16 mouse cellular contexts compared by ENCODE assay signal in genomic region chr7:80368009-80368408, GRCm38 (mm10). TPM values are rescaled to one million over a fixed set of nuclear protein-coding genes. Genes with fewer than 3 reads are reported as not detected.
A peak's percentile ranks its signal among the peaks of the same experiment; 100 is the strongest.
DNase-seq lines count a peak whose midpoint lies in the region; ATAC-seq and TF ChIP-seq lines count a peak whose summit lies in the region.
"Had no signal": no experiment of that assay in that cellular context is flagged by ENCODE, and none has a peak within 500 bp of the region (broad histone marks: within the 10 kb centered on the region; RNA-seq: fewer than 3 reads in every experiment).

No protein-coding gene starts in this region.

- H3K36me3 ChIP-seq in heart, embryonic 15.5 days: peaks cover 47% of the 10 kb centered on the region
- H3K36me3 ChIP-seq in heart, embryonic 10.5 days: peaks cover 52% of the 10 kb centered on the region
- H3K36me3 ChIP-seq in E14TG2a.4 (ENCODE audit: insufficient read depth, low read length) (peaks cover 21% of the 10 kb centered on the region), macrophage (ENCODE audit: inconsistent target) (peaks cover 49% of the 10 kb centered on the region)

- peak; percentile 92 for DNase-seq in heart, adult 11 months
- DNase-seq in heart, postnatal 25 days (ENCODE audit: low spot score): no peak
- no peak for DNase-seq in heart, embryonic 10.5 days (ENCODE audit: low spot score)
- DNase-seq: cerebellum, adult 8-10 months; cerebellum, postnatal 25 days; gastrocnemius, postnatal 14 days; kidney, adult 11 months had no signal

- H3K4me3 ChIP-seq in heart, embryonic 15.5 days: no peak overlapping the region
- no peak overlapping the region for H3K4me3 ChIP-seq in heart, embryonic 10.5 days
- peak overlapping the region; percentile 64 for H3K4me3 ChIP-seq in E14TG2a.4 (replicated peaks; ENCODE audit: low read length)
- no peak overlapping the region for H3K4me3 ChIP-seq in macrophage (ENCODE audit: inconsistent target)
- H3K4me3 ChIP-seq: embryonic facial prominence, embryonic 12.5 days; forebrain, embryonic 15.5 days; hindbrain, embryonic 13.5 days had no signal

- H3K9ac ChIP-seq in heart, embryonic 15.5 days: no peak overlapping the region
- H3K9ac ChIP-seq: embryonic facial prominence, embryonic 12.5 days; forebrain, embryonic 15.5 days; hindbrain, embryonic 13.5 days had no signal

- peaks cover 28% of the 10 kb centered on the region for H3K4me1 ChIP-seq in heart, embryonic 15.5 days (replicated peaks)
- H3K4me1 ChIP-seq in heart, embryonic 10.5 days: peaks cover 17% of the 10 kb centered on the region
- H3K4me1 ChIP-seq in E14TG2a.4 (replicated peaks; ENCODE audit: low read depth, low read length): peaks cover 35% of the 10 kb centered on the region

- TF ChIP-seq CTCF in E14TG2a.4 (conservative IDR thresholded peaks at IDR 0.05; ENCODE audit: low read length): no peak

- no peaks in the 10 kb centered on the region for H3K79me2 ChIP-seq in macrophage (ENCODE audit: inconsistent target)

- no peaks in the 10 kb centered on the region for H3K27me3 ChIP-seq in heart, embryonic 15.5 days
- no peaks in the 10 kb centered on the region for H3K27me3 ChIP-seq in heart, embryonic 10.5 days (ENCODE audit: insufficient read depth, poor library complexity, severe bottlenecking)
- H3K27me3 ChIP-seq in E14TG2a.4 (ENCODE audit: insufficient read depth, low read length): peaks cover 37% of the 10 kb centered on the region
- H3K27me3 ChIP-seq: CH12.LX; embryonic facial prominence, embryonic 12.5 days; forebrain, embryonic 15.5 days; hindbrain, embryonic 13.5 days had no signal

- H3K4me2 ChIP-seq in heart, embryonic 15.5 days: peak overlapping the region; percentile 86; the same call in 1 of the 2 replicates
- H3K4me2 ChIP-seq: embryonic facial prominence, embryonic 12.5 days; forebrain, embryonic 15.5 days; heart, embryonic 11.5 days; hindbrain, embryonic 13.5 days had no signal

- H3K27ac ChIP-seq in heart, embryonic 15.5 days: no peak overlapping the region
- no peak overlapping the region for H3K27ac ChIP-seq in heart, embryonic 10.5 days
- peak overlapping the region; percentile 80 for H3K27ac ChIP-seq in macrophage
- H3K27ac ChIP-seq: embryonic facial prominence, embryonic 12.5 days; forebrain, embryonic 15.5 days; hindbrain, embryonic 13.5 days; hindbrain, postnatal 0 days had no signal

- no peaks in the 10 kb centered on the region for H3K9me3 ChIP-seq in heart, embryonic 15.5 days (replicated peaks)
- H3K9me3 ChIP-seq in heart, embryonic 10.5 days: no peaks in the 10 kb centered on the region
- no peaks in the 10 kb centered on the region for H3K9me3 ChIP-seq in E14TG2a.4 (ENCODE audit: low read length)
- H3K9me3 ChIP-seq: embryonic facial prominence, embryonic 12.5 days; forebrain, embryonic 15.5 days; hindbrain, embryonic 13.5 days had no signal

- ATAC-seq in heart, embryonic 15.5 days (replicated peaks; ENCODE audit: insufficient number of reproducible peaks, insufficient read depth, low FRiP score, low read depth): no peak
- ATAC-seq: forebrain, embryonic 15.5 days; hindbrain, postnatal 0 days had no signal

- intact Hi-C loops in heart, postnatal 25 days (cut with DNase I): no loop called here

- WGBS in heart, embryonic 15.5 days: 80% methylated on average over 9 of the region's 9 CpGs
- WGBS in heart, embryonic 10.5 days: 79% methylated on average over 9 of the region's 9 CpGs
- WGBS in macrophage (ENCODE audit: missing documents): 97% methylated on average over 9 of the region's 9 CpGs

RNA-seq across cellular contexts. Expression of gene Man2a2, which starts 3.2 kb away (rescaled TPM):
- total RNA-seq in heart, postnatal 25 days (2021): 10 to 100 TPM; 67.2 to 67.5 TPM
- 15.1 and 21.1 TPM in 2 replicates for polyA plus RNA-seq in heart, embryonic 15.5 days (2015; fragmentation: Nextera tagmentation; extraction: Ambion mirVana)
- polyA plus RNA-seq in heart, embryonic 10.5 days (2016; fragmentation: Nextera tagmentation; extraction: Ambion mirVana): 20.0 and 20.9 TPM in 2 replicates
- 100 to 1,000 TPM in 16 of 26 experiments, 10 to 100 TPM in 10; 16.5 to 452 (median 118) TPM for total RNA-seq in macrophage (2018; cell fraction: chromatin; rRNA removed)
- total RNA-seq in macrophage (2018; cell fraction: cytosol; rRNA removed): 10 to 100 TPM; 10.2 to 96.2 (median 35.6) TPM
- total RNA-seq in macrophage (2018; cell fraction: nucleus; rRNA removed): 100 to 1,000 TPM in 9 of 26 experiments, 10 to 100 TPM in 17; 18.0 to 266 (median 60.2) TPM
- 15.9 to 83.7 TPM (median 73.2 TPM) in 3 replicates for polyA plus RNA-seq in macrophage (2018)

RNA-seq across cellular contexts. Expression of gene Fes, which starts 19.7 kb away (rescaled TPM):
- 10 to 100 TPM; 11.9 to 13.6 TPM for total RNA-seq in heart, postnatal 25 days (2021)
- polyA plus RNA-seq in heart, embryonic 15.5 days (2015; fragmentation: Nextera tagmentation; extraction: Ambion mirVana): 10.9 and 14.4 TPM in 2 replicates
- polyA plus RNA-seq in heart, embryonic 10.5 days (2016; fragmentation: Nextera tagmentation; extraction: Ambion mirVana): 9.7 and 11.7 TPM in 2 replicates
- 100 to 1,000 TPM; 233 to 743 (median 466) TPM for total RNA-seq in macrophage (2018; cell fraction: chromatin; rRNA removed)
- total RNA-seq in macrophage (2018; cell fraction: cytosol; rRNA removed): 100 to 1,000 TPM in 17 of 26 experiments, 10 to 100 TPM in 9; 77.5 to 143 (median 115) TPM
- total RNA-seq in macrophage (2018; cell fraction: nucleus; rRNA removed): 100 to 1,000 TPM; 141 to 390 (median 271) TPM
- 96.8 to 128 TPM (median 114 TPM) in 3 replicates for polyA plus RNA-seq in macrophage (2018)

RNA-seq across cellular contexts. Expression of gene Hddc3, which starts 25.1 kb away (rescaled TPM):
- total RNA-seq in heart, postnatal 25 days (2021): 10 to 100 TPM; 35.2 to 38.9 TPM
- polyA plus RNA-seq in heart, embryonic 15.5 days (2015; fragmentation: Nextera tagmentation; extraction: Ambion mirVana): 16.1 and 17.4 TPM in 2 replicates
- polyA plus RNA-seq in heart, embryonic 10.5 days (2016; fragmentation: Nextera tagmentation; extraction: Ambion mirVana): 18.3 and 18.4 TPM in 2 replicates
- total RNA-seq in macrophage (2018; cell fraction: chromatin; rRNA removed): 10 to 100 TPM in 18 of 26 experiments, 1 to 10 TPM in 8; 5.5 to 39.3 (median 13.0) TPM
- 10 to 100 TPM in 2 of 26 experiments, 1 to 10 TPM in 24; 3.4 to 10.3 (median 6.3) TPM for total RNA-seq in macrophage (2018; cell fraction: cytosol; rRNA removed)
- 10 to 100 TPM in 9 of 26 experiments, 1 to 10 TPM in 17; 2.0 to 26.1 (median 8.0) TPM for total RNA-seq in macrophage (2018; cell fraction: nucleus; rRNA removed)
- polyA plus RNA-seq in macrophage (2018): 6.0 to 14.5 TPM (median 10.1 TPM) in 3 replicates

RNA-seq across cellular contexts. Expression of gene Unc45a, which starts 27.2 kb away (rescaled TPM):
- total RNA-seq in heart, postnatal 25 days (2021): 10 to 100 TPM; 13.5 to 15.8 TPM
- polyA plus RNA-seq in heart, embryonic 15.5 days (2015; fragmentation: Nextera tagmentation; extraction: Ambion mirVana): 16.6 and 21.5 TPM in 2 replicates
- 24.3 and 34.2 TPM in 2 replicates for polyA plus RNA-seq in heart, embryonic 10.5 days (2016; fragmentation: Nextera tagmentation; extraction: Ambion mirVana)
- total RNA-seq in macrophage (2018; cell fraction: chromatin; rRNA removed): 10 to 100 TPM; 18.0 to 61.1 (median 36.9) TPM
- 10 to 100 TPM; 11.1 to 24.4 (median 17.7) TPM for total RNA-seq in macrophage (2018; cell fraction: cytosol; rRNA removed)
- 10 to 100 TPM; 15.6 to 55.1 (median 26.9) TPM for total RNA-seq in macrophage (2018; cell fraction: nucleus; rRNA removed)
- polyA plus RNA-seq in macrophage (2018): 14.3 to 19.5 TPM (median 16.2 TPM) in 3 replicates

RNA-seq across cellular contexts. Expression of gene Furin, which starts 37.2 kb away (rescaled TPM):
- total RNA-seq in heart, postnatal 25 days (2021): 100 to 1,000 TPM; 106 to 118 TPM
- polyA plus RNA-seq in heart, embryonic 15.5 days (2015; fragmentation: Nextera tagmentation; extraction: Ambion mirVana): 16.0 and 18.2 TPM in 2 replicates
- polyA plus RNA-seq in heart, embryonic 10.5 days (2016; fragmentation: Nextera tagmentation; extraction: Ambion mirVana): 18.1 and 20.7 TPM in 2 replicates
- total RNA-seq in macrophage (2018; cell fraction: chromatin; rRNA removed): 100 to 1,000 TPM in 15 of 26 experiments, 10 to 100 TPM in 11; 45.1 to 380 (median 113) TPM
- total RNA-seq in macrophage (2018; cell fraction: cytosol; rRNA removed): 100 to 1,000 TPM in 8 of 26 experiments, 10 to 100 TPM in 18; 48.1 to 244 (median 82.1) TPM
- 100 to 1,000 TPM in 22 of 26 experiments, 10 to 100 TPM in 4; 71.1 to 321 (median 139) TPM for total RNA-seq in macrophage (2018; cell fraction: nucleus; rRNA removed)
- 37.1 to 65.0 TPM (median 49.0 TPM) in 3 replicates for polyA plus RNA-seq in macrophage (2018)
